Mouse (Mus musculus): Measurements from ENCODE around the gene Armc3. TPM values are rescaled to one million over a fixed set of nuclear protein-coding genes. Genes with fewer than 3 reads are reported as not detected.

Armc3 gene
- polyA plus RNA-seq, 1 experiment from 2014 or later, result not detected

- Histone ChIP-seq H3K36me3 (no peaks in the 10 kb centered on the region), H3K4me1 (replicated peaks) (no peaks in the 10 kb centered on the region), H3K4me3 (no peak overlapping the region), H3K4me2 (no peak overlapping the region), H3K27ac (ENCODE audit: poor library complexity, severe bottlenecking) (no peak overlapping the region), H3K27me3 (replicated peaks) (no peaks in the 10 kb centered on the region), H3K9me3 (replicated peaks) (peaks cover 4% of the 10 kb centered on the region), H3K9ac (no peak overlapping the region)
- WGBS, result 83% methylated on average over 2 of the region's 2 CpGs
- ATAC-seq (ENCODE audit: insufficient number of reproducible peaks, low FRiP score), result no peak
These were observed 36.1 kb downstream of the Armc3 start for GRCm38 (mm10) chr2:19235193-19235592.

GRCm38 (mm10) chr2:19235614-19236013, 36.5 kb downstream of the Armc3 start:
- 71% methylated on average over 4 of the region's 4 CpGs for WGBS
- Histone ChIP-seq H3K9ac (no peak overlapping the region), H3K27ac (ENCODE audit: poor library complexity, severe bottlenecking) (no peak overlapping the region), H3K4me1 (replicated peaks) (no peaks in the 10 kb centered on the region), H3K9me3 (replicated peaks) (peaks cover 4% of the 10 kb centered on the region), H3K4me2 (no peak overlapping the region), H3K36me3 (no peaks in the 10 kb centered on the region), H3K4me3 (no peak overlapping the region), H3K27me3 (replicated peaks) (no peaks in the 10 kb centered on the region)
- no peak for ATAC-seq (ENCODE audit: insufficient number of reproducible peaks, low FRiP score)

GRCm38 (mm10) chr2:19238771-19239170, 39.7 kb downstream of the Armc3 start:
- no peaks in the 10 kb centered on the region for H3K4me1 ChIP-seq (replicated peaks)
- no peak overlapping the region for H3K4me3 ChIP-seq
- H3K27me3 ChIP-seq (replicated peaks), result no peaks in the 10 kb centered on the region
- no peak overlapping the region for H3K4me2 ChIP-seq
- no peak overlapping the region for H3K27ac ChIP-seq (ENCODE audit: poor library complexity, severe bottlenecking)
- no peak overlapping the region for H3K9ac ChIP-seq
- WGBS, result 55% methylated on average over 2 of the region's 2 CpGs
- ATAC-seq (ENCODE audit: insufficient number of reproducible peaks, low FRiP score), result no peak
- no peaks in the 10 kb centered on the region for H3K9me3 ChIP-seq (replicated peaks)
- no peaks in the 10 kb centered on the region for H3K36me3 ChIP-seq

- H3K4me3 ChIP-seq, result no peak overlapping the region
- H3K4me1 ChIP-seq (replicated peaks), result no peaks in the 10 kb centered on the region
- no peaks in the 10 kb centered on the region for H3K36me3 ChIP-seq
- H3K4me2 ChIP-seq, result no peak overlapping the region
- no peak for ATAC-seq (ENCODE audit: insufficient number of reproducible peaks, low FRiP score)
- peaks cover 3% of the 10 kb centered on the region for H3K9me3 ChIP-seq (replicated peaks)
- WGBS, result 82% methylated on average over 11 of the region's 11 CpGs
- H3K27ac ChIP-seq (ENCODE audit: poor library complexity, severe bottlenecking), result no peak overlapping the region
- no peak overlapping the region for H3K9ac ChIP-seq
- no peaks in the 10 kb centered on the region for H3K27me3 ChIP-seq (replicated peaks)
These were observed 50.5 kb downstream of the Armc3 start for GRCm38 (mm10) chr2:19249611-19250010.

- Histone ChIP-seq H3K36me3 (no peaks in the 10 kb centered on the region), H3K4me1 (replicated peaks) (no peaks in the 10 kb centered on the region), H3K4me2 (no peak overlapping the region), H3K4me3 (no peak overlapping the region), H3K27me3 (replicated peaks) (no peaks in the 10 kb centered on the region), H3K27ac (ENCODE audit: poor library complexity, severe bottlenecking) (no peak overlapping the region), H3K9ac (no peak overlapping the region), H3K9me3 (replicated peaks) (no peaks in the 10 kb centered on the region)
- ATAC-seq (ENCODE audit: insufficient number of reproducible peaks, low FRiP score), result no peak
- 67% methylated on average over 3 of the region's 3 CpGs for WGBS
These were observed 55.9 kb downstream of the Armc3 start for GRCm38 (mm10) chr2:19255037-19255436.

- H3K9me3 ChIP-seq (replicated peaks), result no peaks in the 10 kb centered on the region
- H3K4me2 ChIP-seq, result no peak overlapping the region
- no peak for ATAC-seq (ENCODE audit: insufficient number of reproducible peaks, low FRiP score)
- H3K36me3 ChIP-seq, result no peaks in the 10 kb centered on the region
- H3K27me3 ChIP-seq (replicated peaks), result no peaks in the 10 kb centered on the region
- no peak overlapping the region for H3K4me3 ChIP-seq
- H3K9ac ChIP-seq, result no peak overlapping the region
- no peak overlapping the region for H3K27ac ChIP-seq (ENCODE audit: poor library complexity, severe bottlenecking)
- H3K4me1 ChIP-seq (replicated peaks), result no peaks in the 10 kb centered on the region
These were observed 58.2 kb downstream of the Armc3 start for GRCm38 (mm10) chr2:19257255-19257654.

- H3K27me3 ChIP-seq (replicated peaks), result no peaks in the 10 kb centered on the region
- H3K4me3 ChIP-seq, result no peak overlapping the region
- WGBS, result 80% methylated on average over 6 of the region's 6 CpGs
- ATAC-seq (ENCODE audit: insufficient number of reproducible peaks, low FRiP score), result no peak
- H3K9me3 ChIP-seq (replicated peaks), result no peaks in the 10 kb centered on the region
- H3K9ac ChIP-seq, result no peak overlapping the region
- no peaks in the 10 kb centered on the region for H3K36me3 ChIP-seq
- no peak overlapping the region for H3K4me2 ChIP-seq
- H3K27ac ChIP-seq (ENCODE audit: poor library complexity, severe bottlenecking), result no peak overlapping the region
- H3K4me1 ChIP-seq (replicated peaks), result no peaks in the 10 kb centered on the region
These were observed 61.3 kb downstream of the Armc3 start for GRCm38 (mm10) chr2:19260399-19260798.

- Histone ChIP-seq H3K4me1 (replicated peaks) (no peaks in the 10 kb centered on the region), H3K4me2 (no peak overlapping the region), H3K4me3 (no peak overlapping the region), H3K9me3 (replicated peaks) (no peaks in the 10 kb centered on the region), H3K27me3 (replicated peaks) (no peaks in the 10 kb centered on the region), H3K36me3 (no peaks in the 10 kb centered on the region), H3K9ac (no peak overlapping the region), H3K27ac (ENCODE audit: poor library complexity, severe bottlenecking) (no peak overlapping the region)
- ATAC-seq (ENCODE audit: insufficient number of reproducible peaks, low FRiP score), result no peak
- 46% methylated on average over 5 of the region's 5 CpGs for WGBS
These were observed 64.3 kb downstream of the Armc3 start for GRCm38 (mm10) chr2:19263375-19263774.

- H3K27ac ChIP-seq (ENCODE audit: poor library complexity, severe bottlenecking), result no peak overlapping the region
- no peak for ATAC-seq (ENCODE audit: insufficient number of reproducible peaks, low FRiP score)
- H3K9ac ChIP-seq, result no peak overlapping the region
- H3K27me3 ChIP-seq (replicated peaks), result no peaks in the 10 kb centered on the region
- no peak overlapping the region for H3K4me2 ChIP-seq
- no peaks in the 10 kb centered on the region for H3K4me1 ChIP-seq (replicated peaks)
- H3K4me3 ChIP-seq, result no peak overlapping the region
- 64% methylated on average over 2 of the region's 2 CpGs for WGBS
- H3K9me3 ChIP-seq (replicated peaks), result no peaks in the 10 kb centered on the region
- H3K36me3 ChIP-seq, result no peaks in the 10 kb centered on the region
These were observed 66.7 kb downstream of the Armc3 start for GRCm38 (mm10) chr2:19265834-19266233.

GRCm38 (mm10) chr2:19267396-19267795, 68.3 kb downstream of the Armc3 start:
- H3K4me3 ChIP-seq, result no peak overlapping the region
- 0 out of 2 replicates have a peak, but pooled peaks cover 3% of the 10 kb centered on the region for H3K27me3 ChIP-seq (replicated peaks)
- no peak overlapping the region for H3K9ac ChIP-seq
- no peaks in the 10 kb centered on the region for H3K9me3 ChIP-seq (replicated peaks)
- no peak overlapping the region for H3K4me2 ChIP-seq
- 44% methylated on average over 2 of the region's 2 CpGs for WGBS
- ATAC-seq (ENCODE audit: insufficient number of reproducible peaks, low FRiP score), result no peak
- H3K36me3 ChIP-seq, result no peaks in the 10 kb centered on the region
- no peaks in the 10 kb centered on the region for H3K4me1 ChIP-seq (replicated peaks)
- no peak overlapping the region for H3K27ac ChIP-seq (ENCODE audit: poor library complexity, severe bottlenecking)

GRCm38 (mm10) chr2:19269955-19270354, 70.9 kb downstream of the Armc3 start:
- H3K27ac ChIP-seq (ENCODE audit: poor library complexity, severe bottlenecking), result no peak overlapping the region
- H3K4me1 ChIP-seq (replicated peaks), result no peaks in the 10 kb centered on the region
- H3K4me2 ChIP-seq, result no peak overlapping the region
- no peak overlapping the region for H3K9ac ChIP-seq
- ATAC-seq (ENCODE audit: insufficient number of reproducible peaks, low FRiP score), result no peak
- H3K4me3 ChIP-seq, result no peak overlapping the region
- WGBS, result 43% methylated on average over 5 of the region's 5 CpGs
- H3K36me3 ChIP-seq, result no peaks in the 10 kb centered on the region
- H3K9me3 ChIP-seq (replicated peaks), result no peaks in the 10 kb centered on the region
- H3K27me3 ChIP-seq (replicated peaks), result 0 out of 2 replicates have a peak, but pooled peaks cover 3% of the 10 kb centered on the region

- ATAC-seq (ENCODE audit: insufficient number of reproducible peaks, low FRiP score), result no peak
- H3K27me3 ChIP-seq (replicated peaks), result 0 out of 2 replicates have a peak, but pooled peaks cover 3% of the 10 kb centered on the region
- no peaks in the 10 kb centered on the region for H3K36me3 ChIP-seq
- H3K9me3 ChIP-seq (replicated peaks), result no peaks in the 10 kb centered on the region
- H3K4me1 ChIP-seq (replicated peaks), result no peaks in the 10 kb centered on the region
- 41% methylated on average over 9 of the region's 9 CpGs for WGBS
- H3K27ac ChIP-seq (ENCODE audit: poor library complexity, severe bottlenecking), result no peak overlapping the region
- no peak overlapping the region for H3K4me3 ChIP-seq
- no peak overlapping the region for H3K9ac ChIP-seq
- no peak overlapping the region for H3K4me2 ChIP-seq
These were observed 71.6 kb downstream of the Armc3 start for GRCm38 (mm10) chr2:19270709-19271120.

All from heart, embryonic 12.5 days (tissue).